Mouse (Mus musculus) kidney, adult 11 months (tissue): ENCODE measurements around the gene Arhgef17.
A peak's percentile ranks its signal among the peaks of the same experiment; 100 is the strongest.

Experiments used
- DNase-seq: peaks from one replicate; pipeline ENCODE4 v3.0.0; 2022

Arhgef17 gene

DNA sequence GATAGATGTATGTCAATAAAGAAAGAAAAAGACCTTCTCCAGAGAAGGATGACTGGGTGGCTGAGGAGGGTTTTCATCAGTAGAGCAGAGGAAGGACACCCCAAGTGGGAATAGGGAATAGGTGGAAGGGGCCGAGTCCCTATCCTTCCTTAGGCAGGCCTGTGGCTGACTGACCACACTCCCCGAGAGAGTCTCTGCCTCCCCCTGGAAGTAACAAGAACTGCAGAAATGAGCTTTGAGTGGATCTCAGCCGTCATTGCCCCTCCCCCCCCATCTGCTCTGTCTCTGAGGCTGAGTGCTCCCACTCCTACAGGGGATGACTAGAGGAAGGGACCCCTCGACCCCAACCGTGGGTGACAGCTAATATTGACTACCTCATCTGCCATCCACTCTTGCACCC is 9.3 kb upstream of the Arhgef17 start:
- DNase-seq, result no peak

DNA sequence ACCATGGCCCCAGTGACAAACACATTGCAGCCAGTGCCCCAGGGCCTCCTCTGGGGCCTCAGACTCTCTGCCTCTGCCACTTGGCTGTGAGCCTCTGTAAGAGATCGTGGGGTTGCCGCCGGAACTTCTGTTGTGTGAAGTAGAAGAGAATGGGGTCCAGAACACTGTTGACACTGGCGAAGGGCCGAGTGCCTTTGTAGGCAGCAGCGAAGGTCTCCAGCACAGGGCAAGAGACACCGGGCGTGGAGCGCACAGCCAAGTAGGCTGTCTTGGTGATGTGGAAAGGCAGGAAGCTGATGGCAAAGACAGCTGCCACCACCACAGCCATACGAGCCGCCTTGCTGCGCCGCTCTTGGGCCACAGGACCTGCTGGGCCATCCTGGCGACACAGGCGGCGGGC is 6.2 kb upstream of the Arhgef17 start:
- DNase-seq, result no peak

DNA sequence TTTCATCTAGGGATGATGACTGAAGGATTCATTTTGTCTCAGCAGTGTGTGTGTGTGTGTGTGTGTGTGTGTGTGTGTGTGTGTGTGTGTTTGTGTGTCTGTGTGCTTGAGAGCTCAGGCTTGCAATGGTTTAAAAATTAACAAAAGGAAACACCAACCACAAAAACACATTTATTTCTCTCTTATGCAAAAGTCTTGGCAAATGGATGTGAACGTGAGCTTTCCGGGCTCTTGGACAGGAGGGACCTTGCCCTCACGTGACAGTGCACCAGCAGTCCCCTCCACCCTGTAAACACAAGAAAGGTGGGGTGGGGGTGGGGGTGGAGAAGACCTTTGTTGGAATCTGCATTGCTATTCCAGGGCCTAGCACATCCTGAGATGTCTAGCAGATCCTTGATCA is 5.6 kb upstream of the Arhgef17 start:
- DNase-seq, result no peak

DNA sequence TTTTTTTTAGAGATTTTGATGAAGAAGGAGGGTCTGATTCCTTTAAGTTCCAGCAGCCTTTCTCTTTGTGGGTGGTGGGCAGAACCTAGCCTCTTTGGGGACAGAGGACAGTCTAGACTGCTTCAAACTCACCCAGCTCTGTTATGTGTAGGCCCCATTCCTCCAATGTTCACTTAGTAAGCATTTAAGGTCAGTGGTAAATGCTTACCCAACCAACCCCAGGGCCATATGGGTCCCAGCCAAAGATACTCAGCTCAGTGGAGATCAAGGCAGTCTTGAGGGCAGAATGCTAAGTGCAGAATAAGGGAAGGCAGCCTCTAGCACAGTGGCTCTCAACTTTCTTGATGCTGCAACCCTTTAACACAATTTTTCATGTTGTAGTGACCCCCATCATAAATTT is 1.6 kb upstream of the Arhgef17 start:
- peak; percentile 65 for DNase-seq

DNA sequence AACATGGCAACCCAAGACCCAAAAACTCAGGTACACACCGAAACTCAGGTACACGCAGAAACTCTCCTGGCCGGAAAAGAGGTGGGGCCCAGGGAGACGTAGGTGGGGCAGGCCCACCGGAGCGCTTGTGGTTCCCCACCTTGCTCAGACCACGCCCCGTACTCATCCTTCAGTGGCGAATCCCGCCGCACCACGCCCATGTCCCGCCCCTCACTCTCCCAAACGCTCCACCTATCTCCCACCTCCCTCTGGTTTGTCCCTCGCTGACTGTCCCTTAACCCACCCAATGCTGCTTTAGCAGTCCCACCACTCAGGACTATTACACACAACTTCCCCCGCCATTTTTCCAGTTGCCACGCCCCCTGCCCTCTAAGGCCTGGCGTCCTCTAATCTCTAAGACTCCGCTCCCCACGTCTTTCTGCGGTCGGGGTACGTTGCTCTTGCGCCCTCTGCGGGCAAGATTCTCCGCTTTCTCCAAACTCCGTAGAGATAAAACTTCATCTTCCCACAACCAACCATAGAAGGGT is 637 bp upstream of the Arhgef17 start:
- peak; percentile 95 for DNase-seq

DNA sequence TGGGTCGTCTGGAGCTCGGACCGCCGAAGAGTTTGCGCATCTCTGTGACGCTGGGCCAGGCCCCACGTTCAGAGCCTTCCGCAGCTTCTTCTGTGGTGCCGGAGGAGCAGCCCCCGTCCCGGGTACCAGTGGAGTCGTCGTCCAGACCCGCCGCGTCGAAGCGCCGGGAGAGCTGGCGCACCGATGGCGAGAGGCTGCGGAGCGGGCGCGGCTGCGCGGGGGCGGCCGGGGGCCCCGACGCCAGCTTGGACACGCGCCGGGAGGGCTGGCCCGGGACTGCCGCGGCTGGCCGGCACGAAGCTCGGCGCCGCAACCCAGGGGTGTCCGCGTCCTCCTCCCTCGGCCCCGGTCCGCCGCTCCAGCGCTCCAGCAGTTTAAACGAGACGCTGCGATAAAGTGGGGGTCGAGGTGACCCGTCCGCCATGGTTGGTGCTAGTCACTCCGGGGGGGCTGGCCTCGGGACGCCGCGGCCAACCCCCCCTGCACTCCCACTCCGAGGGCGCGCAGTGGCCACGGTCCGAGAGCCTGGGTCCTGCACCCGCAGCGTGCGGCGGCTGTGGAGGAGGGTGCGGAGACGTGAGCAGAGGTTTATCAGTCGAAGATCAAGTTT is 486 bp downstream of the Arhgef17 start:
- DNase-seq, result no peak

DNA sequence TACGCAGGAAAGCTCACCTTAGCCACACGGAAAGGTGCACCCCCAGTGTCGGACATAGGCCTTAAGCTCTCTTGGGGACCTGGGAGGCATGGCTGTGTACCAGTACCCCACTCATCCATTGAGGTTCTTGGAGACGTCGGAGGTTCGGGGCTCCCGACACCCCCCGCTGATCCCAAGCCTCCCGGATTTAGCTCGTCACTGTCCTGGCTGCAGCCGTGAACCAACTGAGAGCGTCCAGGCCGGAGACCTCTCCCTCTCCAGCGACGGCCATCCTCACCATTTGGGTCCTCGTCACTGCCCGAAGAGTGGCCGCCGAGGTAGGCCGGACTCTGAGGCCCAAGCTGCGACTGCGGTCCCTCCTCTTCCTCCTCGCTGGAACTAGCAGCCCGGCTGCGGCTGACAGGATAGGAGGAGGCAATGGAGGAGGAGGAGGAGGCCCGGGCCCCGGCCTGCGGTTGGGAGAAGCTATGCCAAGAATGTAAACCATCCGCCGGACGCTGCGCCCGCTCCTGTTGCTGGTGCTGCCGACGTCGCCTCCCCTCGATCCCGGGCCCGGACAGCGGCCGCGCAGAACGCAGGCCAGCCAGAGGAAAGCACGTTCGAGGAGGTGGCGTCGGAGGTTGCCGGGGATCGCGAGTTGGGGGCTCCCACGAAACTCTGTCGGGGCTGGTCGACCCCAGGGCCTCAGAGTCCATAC is 1.1 kb downstream of the Arhgef17 start:
- peak; percentile 75 for DNase-seq

DNA sequence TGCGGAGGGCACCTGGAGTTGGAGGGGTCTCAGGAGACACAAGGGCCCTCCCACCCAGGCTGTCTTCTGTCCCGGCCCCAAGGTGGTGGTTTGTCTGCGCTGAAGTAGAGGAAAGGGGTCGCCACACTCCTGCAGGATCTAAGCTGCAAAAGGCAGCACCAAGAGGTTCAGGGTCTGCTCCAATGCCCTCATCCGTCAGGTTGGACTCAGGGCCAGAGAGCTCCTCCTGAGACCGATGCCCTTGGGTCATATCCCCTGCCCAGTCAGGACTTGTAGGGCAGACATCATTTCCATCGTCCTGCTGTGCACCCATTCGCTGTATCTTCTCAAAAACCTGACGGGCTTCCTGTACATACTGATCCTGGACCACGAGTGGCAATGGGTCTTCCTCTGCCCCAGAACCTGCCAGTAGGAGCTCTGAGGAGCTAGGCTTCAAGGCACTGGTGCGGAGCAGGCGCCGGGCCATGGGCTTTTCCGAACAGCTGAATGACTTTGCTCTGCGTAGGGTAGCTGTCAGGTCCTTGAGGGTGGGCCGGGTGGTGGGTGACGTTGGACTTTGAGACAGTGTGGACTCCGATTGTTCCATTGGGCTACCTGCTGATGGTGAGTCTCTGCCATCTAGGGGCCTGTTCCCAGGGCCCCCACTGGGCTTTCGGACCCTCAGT is 2.1 kb downstream of the Arhgef17 start:
- no peak for DNase-seq

DNA sequence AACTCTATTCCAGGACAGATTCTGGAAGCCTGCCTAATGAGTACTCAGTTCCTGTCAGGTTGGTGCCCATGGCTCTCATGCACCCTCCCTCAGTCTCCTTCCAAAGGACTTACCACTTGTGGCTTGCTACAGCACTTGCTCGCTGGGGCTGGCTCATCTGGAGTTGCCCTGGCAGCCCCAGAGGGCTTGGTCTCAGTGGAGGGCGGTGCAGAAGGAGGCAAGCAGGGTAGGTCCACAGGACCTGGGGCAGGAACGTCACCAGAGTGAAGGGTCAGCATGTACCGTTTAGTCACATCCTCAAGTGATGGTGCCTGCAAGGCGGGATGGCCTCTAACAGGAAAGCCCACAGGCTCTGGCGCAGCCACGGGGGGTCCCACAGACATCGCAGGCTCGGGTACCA is 3.5 kb downstream of the Arhgef17 start:
- peak; percentile 64 for DNase-seq

DNA sequence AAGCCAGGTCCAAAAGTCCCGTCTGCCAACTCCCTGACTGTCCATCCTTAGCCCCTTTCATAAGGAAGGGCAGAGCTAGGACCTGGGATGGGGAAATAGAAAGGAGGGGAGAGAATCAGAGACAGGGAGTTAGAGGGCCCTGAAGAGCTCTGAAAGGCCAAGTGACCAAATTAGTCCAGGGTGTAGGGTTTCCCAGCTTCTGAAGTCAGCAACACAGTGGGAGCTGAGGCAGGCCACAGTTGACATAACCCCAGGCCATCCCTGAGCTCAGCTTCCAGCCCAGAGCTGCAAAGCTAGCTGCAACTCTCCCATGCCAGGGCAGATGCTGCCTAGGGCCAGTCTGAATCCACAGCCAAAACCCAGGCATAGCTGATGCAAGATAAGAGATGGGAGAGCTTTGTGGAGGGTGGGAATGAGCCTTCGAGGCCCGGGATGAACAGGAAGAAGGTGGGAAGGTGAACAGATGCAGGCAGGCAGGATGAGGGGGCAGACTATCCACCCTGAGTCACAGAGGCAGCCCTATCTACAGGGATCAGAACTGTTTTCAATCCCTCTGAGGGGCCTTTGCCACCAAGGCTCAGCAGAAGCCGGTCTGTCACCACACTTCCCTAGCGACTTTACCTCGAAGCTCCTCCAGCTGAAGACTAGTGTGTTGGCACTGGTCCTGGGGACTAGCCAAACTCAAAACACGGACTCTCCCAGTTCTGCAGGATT is 4.5 kb downstream of the Arhgef17 start:
- no peak for DNase-seq

DNA sequence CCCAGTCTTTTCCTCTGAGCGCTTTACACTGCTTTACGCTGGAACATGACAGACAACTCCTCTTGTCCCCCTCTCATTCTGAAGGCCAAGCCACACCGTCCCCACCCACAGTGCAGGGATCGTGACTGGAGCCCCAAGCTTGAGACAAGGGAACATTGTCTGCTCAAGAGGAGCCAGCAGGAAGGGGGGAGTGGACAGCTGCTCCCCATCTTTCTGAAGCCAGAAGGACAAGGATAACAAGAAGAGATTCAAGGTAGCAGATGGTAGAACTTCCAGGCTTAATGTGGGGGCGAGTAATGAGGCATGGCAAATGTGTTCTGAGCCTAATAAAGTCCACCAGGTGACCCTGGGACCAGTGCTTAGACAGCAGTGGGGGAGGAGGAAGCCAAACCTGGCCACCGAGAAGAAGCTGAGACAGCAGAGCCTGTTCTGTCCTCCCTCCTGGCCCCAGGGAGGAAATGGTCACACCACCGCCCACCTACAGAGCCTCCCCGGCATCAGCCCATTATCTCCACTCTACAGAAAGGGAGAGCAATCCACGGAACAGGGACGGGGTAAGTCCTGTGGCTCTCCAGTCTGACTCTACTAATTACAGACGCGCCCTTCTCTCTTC is 5.5 kb downstream of the Arhgef17 start:
- DNase-seq, result peak; percentile 69

DNA sequence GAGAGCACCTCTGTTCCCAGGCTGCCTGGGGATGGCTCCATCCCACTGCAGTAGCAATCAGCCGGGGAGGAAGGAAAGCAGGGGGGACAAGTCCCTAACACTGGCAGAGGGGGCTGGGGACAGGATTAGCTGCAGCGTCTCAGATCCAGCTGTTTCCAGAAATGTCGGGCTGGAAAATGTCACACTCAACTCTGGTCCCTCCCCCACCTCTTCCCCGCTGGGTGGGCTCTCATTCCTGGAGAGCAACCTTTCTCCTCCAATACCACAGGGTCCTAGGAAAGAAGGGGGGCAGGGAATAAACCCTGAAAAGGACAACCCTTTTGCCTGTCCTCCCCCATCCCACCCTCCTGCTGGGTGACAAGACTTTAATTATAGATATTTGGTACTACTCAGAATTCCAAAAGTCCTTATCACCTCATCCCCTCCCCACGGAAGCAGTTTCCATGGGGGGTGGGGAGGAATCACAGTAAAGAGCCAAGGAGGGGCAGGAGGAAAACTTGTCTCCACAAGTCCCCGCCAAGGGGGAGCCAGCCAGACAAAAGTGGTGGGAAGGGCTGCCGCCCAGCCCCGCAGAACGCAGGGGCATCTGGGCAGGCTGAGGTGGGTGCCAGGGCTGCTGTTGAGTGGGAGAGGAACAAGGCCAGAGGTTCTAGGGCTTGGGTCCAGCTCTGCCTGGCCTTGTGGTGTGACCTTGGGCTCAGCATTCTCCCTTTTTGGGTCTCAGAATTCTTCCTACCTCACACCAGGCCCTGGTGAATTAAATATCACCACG is 7.0 kb downstream of the Arhgef17 start:
- DNase-seq, result no peak

DNA sequence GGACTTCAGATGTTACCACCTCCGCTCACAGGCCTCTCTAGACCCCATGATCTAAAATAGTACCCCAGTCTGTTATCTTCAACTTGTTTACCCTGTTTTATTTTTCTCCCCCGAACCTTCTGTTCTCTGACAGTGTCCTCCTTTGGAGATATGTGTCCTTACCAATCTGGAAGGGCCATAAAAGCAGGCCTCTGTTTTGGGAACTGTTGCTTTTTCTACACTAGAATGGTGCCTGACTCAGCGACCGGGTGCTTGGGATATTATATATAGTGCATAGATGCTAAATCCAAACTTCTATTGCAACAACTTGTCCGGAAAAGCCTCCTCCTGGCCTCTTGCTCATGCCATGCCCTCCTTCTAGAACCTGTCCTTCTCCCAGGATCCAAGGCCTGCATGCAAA is 7.7 kb downstream of the Arhgef17 start:
- DNase-seq, result no peak

DNA sequence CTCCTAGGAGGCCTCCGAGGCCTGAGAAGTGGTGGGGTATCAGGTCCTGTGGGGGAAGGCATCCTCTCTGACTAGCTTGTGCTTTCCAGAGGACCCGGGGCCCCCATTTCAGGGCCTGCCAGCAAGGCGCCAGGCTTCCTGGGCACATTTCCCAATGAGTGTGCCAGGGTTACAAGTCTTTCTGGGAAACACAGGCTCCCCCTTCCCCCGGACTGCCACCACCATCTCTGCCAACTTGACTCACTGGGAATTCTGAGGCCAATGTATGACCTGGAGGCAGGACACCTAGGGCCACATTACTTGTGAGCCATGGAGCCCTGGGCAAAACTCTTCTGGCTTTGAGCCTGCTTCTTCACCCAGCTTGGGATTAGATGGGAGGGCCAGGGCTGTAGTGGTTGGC is 9.0 kb downstream of the Arhgef17 start:
- no peak for DNase-seq

DNA sequence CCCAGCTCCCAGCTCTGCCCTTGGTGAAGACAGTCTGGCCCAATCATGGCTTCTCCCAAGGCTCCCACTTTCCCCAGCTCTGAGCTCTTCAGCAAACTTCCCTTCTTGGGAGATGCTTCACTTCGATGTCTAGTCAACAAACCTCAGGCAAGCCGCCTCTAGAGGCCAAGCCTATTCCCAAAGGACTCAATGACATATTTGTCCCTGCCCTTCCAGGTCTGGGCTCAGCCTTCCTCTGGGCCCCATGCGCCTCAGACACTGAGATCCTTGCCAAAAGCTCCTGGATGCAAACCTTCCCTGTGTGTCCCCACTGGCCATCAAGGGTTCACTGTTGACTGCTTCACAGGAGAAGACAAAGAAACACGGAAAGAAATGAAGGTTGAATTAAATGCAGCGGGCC is 10.6 kb downstream of the Arhgef17 start:
- DNase-seq, result no peak

DNA sequence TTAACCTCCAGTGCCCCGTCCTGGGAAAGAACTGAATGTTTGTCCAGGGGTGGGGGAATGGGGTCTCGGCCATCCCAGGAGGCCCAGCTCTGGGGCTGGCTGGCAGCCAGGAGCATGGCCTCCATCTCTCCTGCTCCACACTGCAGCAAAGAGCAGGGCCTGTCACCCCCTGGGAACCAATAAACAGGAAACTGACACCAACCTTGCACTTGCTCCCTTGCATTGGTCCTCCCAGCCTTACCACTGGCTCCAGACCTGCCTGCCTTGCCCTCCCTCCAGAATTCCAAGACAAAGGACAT is 12.1 kb downstream of the Arhgef17 start:
- DNase-seq, result peak; percentile 59

DNA sequence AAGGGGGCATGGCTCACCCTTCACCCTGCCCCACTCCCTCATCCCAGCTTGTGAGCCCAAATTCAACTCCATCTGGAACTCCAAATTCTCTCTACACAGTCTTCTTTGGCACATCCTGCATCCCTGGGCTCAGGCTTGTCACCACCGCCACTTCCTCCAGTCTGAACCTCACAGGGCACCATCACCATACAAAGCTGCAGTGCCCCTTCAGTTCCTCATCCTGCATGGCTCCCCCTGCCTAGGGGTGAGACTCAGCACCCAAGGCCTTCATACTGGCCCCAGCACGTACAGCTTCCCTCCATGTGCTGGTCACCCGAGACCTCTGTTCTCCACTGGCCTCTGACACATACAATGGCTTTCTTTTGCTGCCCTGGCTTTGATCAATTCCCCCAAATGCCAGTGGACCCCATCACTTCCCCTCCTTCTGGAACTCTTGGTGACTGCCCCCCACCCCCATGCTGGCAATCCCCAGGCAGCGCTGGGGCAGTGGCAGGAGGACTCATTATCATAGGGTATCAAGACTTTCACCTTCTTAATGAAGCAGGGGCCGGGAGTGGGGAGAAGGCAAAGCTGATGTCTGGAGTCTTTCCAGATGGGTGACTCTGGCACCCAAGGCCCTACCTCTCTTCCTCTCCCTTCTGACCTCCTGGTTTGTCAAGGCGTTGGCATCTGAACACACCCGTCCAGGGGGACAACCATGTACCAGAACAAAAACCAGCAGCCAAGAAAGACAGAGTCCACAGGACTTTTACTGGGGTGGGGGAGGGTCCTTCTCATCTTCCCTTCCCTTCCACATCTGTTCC is 12.7 kb downstream of the Arhgef17 start:
- DNase-seq, result no peak

DNA sequence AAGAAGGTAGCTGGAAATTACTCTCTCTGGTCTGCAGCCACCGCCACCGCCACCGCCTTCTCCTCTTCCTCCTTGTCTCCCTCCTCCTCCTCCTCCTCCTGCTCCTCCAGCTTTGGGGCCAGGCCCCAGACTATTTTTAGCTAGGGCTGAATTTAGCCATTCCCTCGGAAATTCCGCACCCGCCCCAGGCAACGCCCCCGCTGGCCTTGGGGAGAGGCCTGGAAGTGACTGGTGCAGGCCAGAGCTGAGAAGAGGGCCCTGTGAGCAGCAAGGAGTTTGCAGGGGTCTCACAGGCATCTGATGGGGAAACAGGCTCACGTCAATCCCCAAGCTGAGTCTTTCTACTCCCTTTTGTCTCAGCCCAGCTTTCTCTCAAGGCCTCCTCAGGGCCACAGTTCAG is 13.7 kb downstream of the Arhgef17 start:
- DNase-seq, result no peak

DNA sequence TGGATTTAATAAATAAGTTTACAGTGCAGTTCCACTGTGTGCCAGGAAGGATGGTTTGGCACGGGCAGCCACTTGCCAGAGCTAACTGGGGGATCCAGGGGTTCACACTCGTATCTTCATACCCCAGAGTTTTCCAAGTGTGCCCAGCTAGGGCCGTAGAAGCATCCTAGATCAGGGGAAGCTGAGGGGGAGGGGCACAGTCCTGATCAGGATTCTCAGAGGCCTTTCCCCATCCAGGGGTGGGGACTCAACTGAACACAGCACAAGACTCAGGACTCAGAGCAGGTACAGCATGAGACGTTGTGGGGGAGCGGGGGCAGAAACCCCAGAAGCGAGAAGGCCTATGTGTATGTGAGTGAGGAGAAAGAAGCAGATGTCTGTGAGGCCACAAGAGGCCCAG is 14.2 kb downstream of the Arhgef17 start:
- no peak for DNase-seq

DNA sequence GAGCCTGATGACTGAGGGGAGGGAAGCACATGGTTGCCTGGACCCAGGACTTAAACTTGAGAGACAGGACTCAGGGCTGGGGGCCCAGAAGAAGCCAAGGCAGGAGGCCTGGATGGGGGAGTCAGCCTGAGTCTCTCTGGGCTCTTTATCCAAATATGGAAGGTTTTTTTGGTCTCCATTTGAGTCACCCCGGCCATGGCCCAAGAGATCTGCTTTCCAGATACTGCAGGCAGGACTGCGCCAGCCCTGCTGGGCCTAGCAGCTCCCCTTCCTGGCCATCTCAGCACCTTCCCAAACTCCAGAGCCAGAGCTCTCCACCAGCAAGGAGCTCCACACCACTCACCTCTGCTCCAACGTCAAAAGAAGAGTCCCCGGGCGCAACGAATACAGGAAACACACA is 15.4 kb downstream of the Arhgef17 start:
- no peak for DNase-seq

DNA sequence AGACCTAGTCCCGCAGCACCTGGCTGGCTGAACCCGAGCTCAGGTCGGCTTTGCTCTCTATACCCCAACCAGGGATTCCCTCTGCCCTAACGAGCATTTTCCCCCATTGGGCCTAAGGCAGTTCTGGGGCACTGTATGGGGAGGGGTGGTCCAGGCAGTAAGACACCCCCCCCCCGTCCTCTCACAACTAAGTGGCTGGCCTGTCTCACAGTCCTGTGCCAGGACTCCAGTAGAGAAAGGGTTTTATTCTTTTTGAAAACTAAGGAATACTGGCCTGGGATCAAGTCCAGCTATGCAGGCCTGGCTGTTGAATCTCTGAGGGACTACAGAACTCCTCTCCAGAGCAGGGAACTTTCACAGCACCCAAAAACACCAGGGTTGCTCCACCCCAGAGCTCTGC is 16.7 kb downstream of the Arhgef17 start:
- DNase-seq, result no peak

DNA sequence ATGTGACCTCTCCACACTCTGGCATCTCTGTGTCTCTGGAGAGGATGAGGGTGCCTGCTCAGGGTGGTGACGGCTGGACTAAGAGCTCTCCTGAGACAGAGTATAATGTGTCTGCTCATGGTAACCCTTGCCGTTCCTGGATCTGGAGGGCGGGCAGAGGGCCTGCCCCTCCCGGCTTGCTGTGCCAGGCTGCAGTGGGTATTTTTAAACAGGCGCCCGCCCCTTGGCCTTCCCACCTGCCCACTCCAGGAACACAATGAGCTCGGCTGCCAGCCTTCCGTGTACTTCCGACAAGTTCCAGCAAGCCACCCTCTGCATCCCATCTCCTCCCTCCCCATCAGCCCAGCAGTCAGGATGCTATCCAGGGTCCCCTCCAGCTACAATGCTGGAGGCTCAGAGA is 20.1 kb downstream of the Arhgef17 start:
- DNase-seq, result peak; percentile 45
